Mouse (Mus musculus): ENCODE results near the gene Lhfp.
"Not testable (repeated sequence)": the region's sequence is repeated elsewhere in the genome, so short reads cannot be mapped to it uniquely, and the experiment has no call there.

GRCm38 (mm10) chr3:53118755-53119154 lies 77.4 kb downstream of the Lhfp start:
- not testable (repeated sequence) for TF ChIP-seq CTCF (IDR thresholded peaks at IDR 0.05; ENCODE audit: low read depth, low read length); GATA2 (IDR thresholded peaks at IDR 0.05; ENCODE audit: borderline replicate concordance, low read depth, low read length); GATA1 (IDR thresholded peaks at IDR 0.05; ENCODE audit: borderline replicate concordance, low read length); POLR2AphosphoS5 (IDR thresholded peaks at IDR 0.05; ENCODE audit: insufficient replicate concordance, low read depth, low read length); TAL1 (conservative IDR thresholded peaks at IDR 0.05; ENCODE audit: low read depth, low read length)

All from G1E (cell line).